Mouse (Mus musculus): ENCODE data around the gene Vps13d.
A peak's percentile ranks its signal among the peaks of the same experiment; 100 is the strongest.

Gene Vps13d

GRCm38 (mm10) chr4:144999572-144999880 lies 195.3 kb downstream of the Vps13d start:
- DNase-seq: peak; percentile 66 to 78

- no peak for DNase-seq
These were observed 195.8 kb downstream of the Vps13d start for GRCm38 (mm10) chr4:144998808-144999571.

GRCm38 (mm10) chr4:144997887-144998658 lies 196.7 kb downstream of the Vps13d start:
- DNase-seq: peak in 1 of 2 experiments; percentile 40

GRCm38 (mm10) chr4:144996996-144997820 lies 197.6 kb downstream of the Vps13d start:
- DNase-seq: no peak

GRCm38 (mm10) chr4:144995826-144996225 lies 199.0 kb downstream of the Vps13d start:
- DNase-seq: no peak

GRCm38 (mm10) chr4:144993047-144993917 lies 201.5 kb downstream of the Vps13d start:
- no peak for DNase-seq

GRCm38 (mm10) chr4:144992413-144992812 lies 202.4 kb downstream of the Vps13d start:
- peak; percentile 41 to 60 for DNase-seq

- DNase-seq: peak in 1 of 2 experiments; percentile 43
These were observed 206.2 kb downstream of the Vps13d start for GRCm38 (mm10) chr4:144988443-144989206.

- DNase-seq: no peak
These were observed 208.6 kb downstream of the Vps13d start for GRCm38 (mm10) chr4:144986016-144986805.

- DNase-seq: peak; percentile 41 to 64
These were observed 210.9 kb downstream of the Vps13d start for GRCm38 (mm10) chr4:144983821-144984371.

- DNase-seq: peak; percentile 54 to 68
These were observed 211.5 kb downstream of the Vps13d start for GRCm38 (mm10) chr4:144983228-144983744.

GRCm38 (mm10) chr4:144980811-144981551 lies 213.8 kb downstream of the Vps13d start:
- DNase-seq: no peak

- no peak for DNase-seq
These were observed 214.7 kb downstream of the Vps13d start for GRCm38 (mm10) chr4:144980110-144980509.

- no peak for DNase-seq
These were observed 216.8 kb downstream of the Vps13d start for GRCm38 (mm10) chr4:144978039-144978438.

- no peak for DNase-seq
These were observed 217.7 kb downstream of the Vps13d start for GRCm38 (mm10) chr4:144977057-144977456.

- no peak for DNase-seq
These were observed 219.3 kb downstream of the Vps13d start for GRCm38 (mm10) chr4:144975505-144975904.

GRCm38 (mm10) chr4:144974458-144974857 lies 220.3 kb downstream of the Vps13d start:
- DNase-seq: no peak

GRCm38 (mm10) chr4:144972948-144973720 lies 221.7 kb downstream of the Vps13d start:
- DNase-seq: no peak

Data from kidney, postnatal 4 days (tissue).